Comparison of ENCODE assay signal across 29 mouse cellular contexts in genomic region chr12:80968605-80969004, GRCm38 (mm10). TPM values are rescaled to one million over a fixed set of nuclear protein-coding genes. Genes with fewer than 3 reads are reported as not detected.
DNase-seq lines count a peak whose midpoint lies in the region; ATAC-seq and TF ChIP-seq lines count a peak whose summit lies in the region.
"Had no signal": no experiment of that assay in that cellular context is flagged by ENCODE, and none has a peak within 500 bp of the region (broad histone marks: within the 10 kb centered on the region; RNA-seq: fewer than 3 reads in every experiment).

Gene Slc10a1, minus strand, starts transcription at chr12:80968705.

- no peak for TF ChIP-seq POLR2A in liver, adult 2 months (IDR thresholded peaks at IDR 0.05; ENCODE audit: extremely low read depth, insufficient read depth, low read length)

- H3K27me3 ChIP-seq in liver, adult 2 months (ENCODE audit: control insufficient read depth, insufficient read depth, low read length) = no peaks in the 10 kb centered on the region
- H3K27me3 ChIP-seq in liver, embryonic 12.5 days (replicated peaks) = 0 out of 2 replicates have a peak, but pooled peaks cover 6% of the 10 kb centered on the region
- no peaks in the 10 kb centered on the region for H3K27me3 ChIP-seq in limb, embryonic 10.5 days (ENCODE audit: low read depth, poor library complexity, severe bottlenecking)
- H3K27me3 ChIP-seq in liver, postnatal 0 days (ENCODE audit: insufficient read depth, low read length) = no peaks in the 10 kb centered on the region
- H3K27me3 ChIP-seq: embryonic facial prominence, embryonic 13.5 days; forebrain, embryonic 12.5 days; forebrain, embryonic 15.5 days; hindbrain, embryonic 12.5 days; hindbrain, embryonic 15.5 days had no signal

- peaks cover 15% of the 10 kb centered on the region for H3K36me3 ChIP-seq in liver, adult 2 months (ENCODE audit: control insufficient read depth, insufficient read depth, low read length)
- no peaks in the 10 kb centered on the region for H3K36me3 ChIP-seq in liver, embryonic 12.5 days
- no peaks in the 10 kb centered on the region for H3K36me3 ChIP-seq in limb, embryonic 10.5 days
- no peaks in the 10 kb centered on the region for H3K36me3 ChIP-seq in liver, postnatal 0 days (replicated peaks; ENCODE audit: insufficient read depth, low read length)
- H3K36me3 ChIP-seq: embryonic facial prominence, embryonic 10.5 days; embryonic facial prominence, embryonic 13.5 days; forebrain, embryonic 12.5 days; forebrain, embryonic 15.5 days; hindbrain, embryonic 12.5 days; hindbrain, embryonic 15.5 days had no signal

- H3K79me2 ChIP-seq in liver, adult 2 months (ENCODE audit: control insufficient read depth, insufficient read depth, low read length) = peaks cover 33% of the 10 kb centered on the region; the same call in 1 of the 2 replicates

- H3K9me3 ChIP-seq in liver, embryonic 12.5 days (replicated peaks) = no peaks in the 10 kb centered on the region
- H3K9me3 ChIP-seq in limb, embryonic 10.5 days (replicated peaks) = no peaks in the 10 kb centered on the region
- H3K9me3 ChIP-seq in liver, postnatal 0 days (ENCODE audit: low read length) = no peaks in the 10 kb centered on the region
- H3K9me3 ChIP-seq: embryonic facial prominence, embryonic 10.5 days; embryonic facial prominence, embryonic 13.5 days; forebrain, embryonic 12.5 days; forebrain, embryonic 15.5 days; hindbrain, embryonic 12.5 days; hindbrain, embryonic 15.5 days had no signal

- peak; percentile 44 for DNase-seq in heart, adult 11 months
- no peak for DNase-seq in heart, adult 18-20 months
- DNase-seq in liver, adult 2 months (ENCODE audit: extremely low read depth, low read depth, low spot score) = peak; percentile 64
- DNase-seq in limb, embryonic 10.5 days (ENCODE audit: low spot score) = peak; percentile 9
- no peak for DNase-seq in liver, postnatal 0 days
- DNase-seq: adrenal gland, adult 8-10 months; cerebellum, adult 11-12 months; cerebellum, adult 8-10 months; cerebellum, postnatal 10 days; cerebellum, postnatal 36 days; embryo, embryonic 11 days; gastrocnemius, postnatal 25 days had no signal

- no peak for TF ChIP-seq EP300 in liver, postnatal 0 days (IDR thresholded peaks at IDR 0.05; ENCODE audit: low read depth)

- ATAC-seq in liver, embryonic 12.5 days = no peak
- ATAC-seq in liver, postnatal 0 days = no peak
- ATAC-seq: CD4-positive, CD25-positive, alpha-beta regulatory T cell, adult 4 months; forebrain, embryonic 15.5 days had no signal

- peaks cover 16% of the 10 kb centered on the region; the same call in 1 of the 2 replicates for H3K4me1 ChIP-seq in liver, adult 2 months (ENCODE audit: control insufficient read depth, insufficient read depth, low read length)
- no peaks in the 10 kb centered on the region for H3K4me1 ChIP-seq in liver, embryonic 12.5 days
- 0 out of 2 replicates have a peak, but pooled peaks cover 5% of the 10 kb centered on the region for H3K4me1 ChIP-seq in limb, embryonic 10.5 days
- H3K4me1 ChIP-seq in liver, postnatal 0 days (ENCODE audit: insufficient read depth) = peaks cover 4% of the 10 kb centered on the region; the same call in 1 of the 2 replicates
- H3K4me1 ChIP-seq: embryonic facial prominence, embryonic 13.5 days; forebrain, embryonic 12.5 days; forebrain, embryonic 15.5 days; hindbrain, embryonic 12.5 days; hindbrain, embryonic 15.5 days had no signal

- no peak within 1 kb of the TSS for H3K4me2 ChIP-seq in liver, embryonic 12.5 days
- H3K4me2 ChIP-seq in liver, postnatal 0 days (ENCODE audit: low read depth, low read length) = peak within 1 kb of the TSS; percentile 65
- H3K4me2 ChIP-seq: embryonic facial prominence, embryonic 13.5 days; forebrain, embryonic 12.5 days; forebrain, embryonic 15.5 days; heart, embryonic 11.5 days; hindbrain, embryonic 12.5 days; hindbrain, embryonic 15.5 days had no signal

- H3K4me3 ChIP-seq in liver, adult 2 months (ENCODE audit: insufficient read depth, low read depth, low read length) = peak within 1 kb of the TSS; percentile 69
- H3K4me3 ChIP-seq in liver, embryonic 12.5 days = no peak within 1 kb of the TSS
- H3K4me3 ChIP-seq in limb, embryonic 10.5 days = no peak within 1 kb of the TSS
- peak within 1 kb of the TSS; percentile 51 for H3K4me3 ChIP-seq in liver, postnatal 0 days (ENCODE audit: low read depth, low read length)
- H3K4me3 ChIP-seq: embryonic facial prominence, embryonic 10.5 days; embryonic facial prominence, embryonic 13.5 days; erythroblast, embryonic 14.5 days; forebrain, embryonic 12.5 days; forebrain, embryonic 15.5 days; hindbrain, embryonic 12.5 days; hindbrain, embryonic 15.5 days had no signal

- H3K27ac ChIP-seq in liver, adult 2 months (replicated peaks; ENCODE audit: insufficient read depth, low read depth, low read length) = peak within 1 kb of the TSS; percentile 96
- no peak within 1 kb of the TSS for H3K27ac ChIP-seq in liver, embryonic 12.5 days
- no peak within 1 kb of the TSS for H3K27ac ChIP-seq in limb, embryonic 10.5 days
- peak within 1 kb of the TSS; percentile 82 for H3K27ac ChIP-seq in liver, postnatal 0 days (ENCODE audit: low read depth)
- H3K27ac ChIP-seq: embryonic facial prominence, embryonic 10.5 days; embryonic facial prominence, embryonic 13.5 days; forebrain, embryonic 12.5 days; forebrain, embryonic 15.5 days; hindbrain, embryonic 12.5 days; hindbrain, embryonic 15.5 days had no signal

- 32% methylated on average over 5 of the region's 5 CpGs for WGBS in liver, adult 2 months
- 68% methylated on average over 5 of the region's 5 CpGs for WGBS in liver, embryonic 12.5 days (ENCODE audit: insufficient replicate concordance)
- WGBS in limb, embryonic 10.5 days = 85% methylated on average over 5 of the region's 5 CpGs
- WGBS in liver, postnatal 0 days (ENCODE audit: insufficient replicate concordance) = 65% methylated on average over 5 of the region's 5 CpGs

- H3K9ac ChIP-seq in liver, adult 2 months (ENCODE audit: low read depth, low read length) = peak within 1 kb of the TSS; percentile 85
- no peak within 1 kb of the TSS for H3K9ac ChIP-seq in liver, embryonic 12.5 days
- peak within 1 kb of the TSS; percentile 62 for H3K9ac ChIP-seq in liver, postnatal 0 days (replicated peaks)
- H3K9ac ChIP-seq: embryonic facial prominence, embryonic 13.5 days; forebrain, embryonic 12.5 days; forebrain, embryonic 15.5 days; hindbrain, embryonic 12.5 days; hindbrain, embryonic 15.5 days had no signal

- TF ChIP-seq CTCF in liver, adult 2 months (IDR thresholded peaks at IDR 0.05; ENCODE audit: low read depth, low read length) = no peak
- no peak for TF ChIP-seq CTCF in liver, postnatal 0 days (IDR thresholded peaks at IDR 0.05; ENCODE audit: low read depth)

RNA-seq across cellular contexts. Expression of gene Slc10a1, which starts in this region (rescaled TPM):
- total RNA-seq in heart, adult 18-20 months (2021) = not detected
- 389 and 508 TPM in 2 replicates for total RNA-seq in liver, adult 2 months (2014; rRNA removed)
- 1,193 and 1,387 TPM in 2 replicates for polyA plus RNA-seq in liver, adult 2 months (2012; rRNA removed)
- polyA plus RNA-seq in liver, embryonic 12.5 days (2016; fragmentation: Nextera tagmentation; extraction: Ambion mirVana) = 0.57 and 0.60 TPM in 2 replicates
- 0.40 and 0.68 TPM in 2 replicates for polyA plus RNA-seq in limb, embryonic 10.5 days (2016; fragmentation: Nextera tagmentation; extraction: Ambion mirVana)
- 500 and 502 TPM in 2 replicates for polyA plus RNA-seq in liver, postnatal 0 days (2015; fragmentation: Nextera tagmentation; extraction: Ambion mirVana)
- total RNA-seq: gastrocnemius, postnatal 25 days; heart, adult 8-10 months; heart, postnatal 25 days; hematopoietic stem cell, adult 5-6 weeks had no signal
- polyA plus RNA-seq: brain, embryonic 14.5 days; C2C12; cortical plate, adult 2 months; erythroblast, embryonic 14.5 days; gonadal fat pad, adult 2 months had no signal

Comparison
In these comparisons a context has a peak if more than half of its experiments do, and no peak if none do; other contexts are left out.
1. RNA of gene Slc10a1 (total RNA-seq): 389 to 508 TPM in liver, adult 2 months; not detected in heart, adult 18-20 months; every median in the first group is over 100 times any median in the second.
2. RNA of gene Slc10a1 (polyA plus RNA-seq): 1,193 to 1,387 TPM in liver, adult 2 months and 500 to 502 TPM in liver, postnatal 0 days; 0.40 to 0.68 TPM in limb, embryonic 10.5 days and 0.57 to 0.60 TPM in liver, embryonic 12.5 days; every median in the first group is over 100 times any median in the second.
3. DNase-seq: peak in heart, adult 11 months (single experiment) and liver, adult 2 months (single experiment); none in heart, adult 18-20 months (0 of 2) and liver, postnatal 0 days (single experiment).
4. H3K27ac ChIP-seq: peak in liver, adult 2 months (single experiment) and liver, postnatal 0 days (single experiment); none in liver, embryonic 12.5 days (single experiment) and limb, embryonic 10.5 days (single experiment).
5. H3K4me3 ChIP-seq: peak in liver, adult 2 months (single experiment) and liver, postnatal 0 days (single experiment); none in liver, embryonic 12.5 days (single experiment) and limb, embryonic 10.5 days (single experiment).
6. Peak in DNase-seq in limb, embryonic 10.5 days; RNA of the gene not detected or under 1 TPM.